Mouse (Mus musculus) G1E (cell line): ENCODE results near the gene Ccdc124. TPM values are rescaled to one million over a fixed set of nuclear protein-coding genes. Genes with fewer than 3 reads are reported as not detected.

Experiments used
- ATAC-seq: 2 replicates; pipeline ENCODE4 v1.8.0; 2016; ENCODE audit warnings: mild to moderate bottlenecking; ENCODE audit not compliant: insufficient number of reproducible peaks, poor library complexity, low FRiP score, severe bottlenecking; ENCODE audit errors: extremely low read depth
- DNase-seq: peaks from one replicate; pipeline ENCODE4 v3.0.0; 2012; ENCODE audit warnings: low spot score
- H3K27me3 ChIP-seq: 2 replicates; pipeline ENCODE4 v1.6.1; 2012; ENCODE audit warnings: mild to moderate bottlenecking, low read length, inconsistent platforms; ENCODE audit not compliant: insufficient read depth
- H3K36me3 ChIP-seq: replicated peaks from 2 replicates; pipeline ENCODE3; 2012; ENCODE audit warnings: mild to moderate bottlenecking, inconsistent platforms
- H3K4me1 ChIP-seq: 2 replicates; pipeline ENCODE4 v1.6.1; 2012; ENCODE audit warnings: low read depth, low read length, inconsistent platforms, mixed read lengths; ENCODE audit not compliant: insufficient read depth
- H3K4me3 ChIP-seq: 2 replicates; pipeline ENCODE4 v1.5.1; 2012; ENCODE audit warnings: low read depth, mild to moderate bottlenecking, inconsistent platforms, low read length, moderate library complexity, mixed read lengths
- H3K9me3 ChIP-seq: replicated peaks from 2 replicates; pipeline ENCODE4 v1.6.1; 2012; ENCODE audit warnings: inconsistent platforms
- CTCF ChIP-seq: IDR thresholded peaks from 2 replicates; pipeline ENCODE4 v1.5.1; 2012; ENCODE audit warnings: low read depth, low read length, inconsistent platforms, mixed read lengths
- GATA1 ChIP-seq: IDR thresholded peaks from 2 replicates; pipeline ENCODE4 v1.6.1; 2012; ENCODE audit warnings: borderline replicate concordance, low read length, inconsistent platforms, mixed read lengths
- GATA2 ChIP-seq: IDR thresholded peaks from 2 replicates; pipeline ENCODE4 v1.6.1; 2012; ENCODE audit warnings: low read depth, low read length, inconsistent platforms, borderline replicate concordance
- POLR2AphosphoS5 ChIP-seq: IDR thresholded peaks from 2 replicates; pipeline ENCODE4 v1.6.1; 2012; ENCODE audit warnings: low read depth, low read length, inconsistent platforms; ENCODE audit not compliant: insufficient replicate concordance
- TAL1 ChIP-seq: conservative IDR thresholded peaks from 2 replicates; pipeline ENCODE4 v1.6.1; 2012; ENCODE audit warnings: low read depth, low read length, inconsistent platforms, mixed read lengths
- polyA plus RNA-seq: library from polyadenylated mRNA; stranded (reverse); fragments of >175 nt; gene quantifications from 2 replicates; pipeline ENCODE4 v1.2.3, GENCODE M21; 2012
- total RNA-seq, 2 experiments: library from RNA; stranded (forward) in 1 of 2; stranded (reverse) in 1 of 2; fragments of 200-1000 nt in 1 of 2; fragments of >200 nt in 1 of 2; fragmentation: Nextera tagmentation in 1 of 2; gene quantifications; 2 replicates each; pipeline ENCODE4 v1.2.3; 2014 to 2017

Ccdc124 gene
- total and polyA plus RNA-seq, 3 experiments, result 16.1 to 171 (median 18.9) TPM

DNA sequence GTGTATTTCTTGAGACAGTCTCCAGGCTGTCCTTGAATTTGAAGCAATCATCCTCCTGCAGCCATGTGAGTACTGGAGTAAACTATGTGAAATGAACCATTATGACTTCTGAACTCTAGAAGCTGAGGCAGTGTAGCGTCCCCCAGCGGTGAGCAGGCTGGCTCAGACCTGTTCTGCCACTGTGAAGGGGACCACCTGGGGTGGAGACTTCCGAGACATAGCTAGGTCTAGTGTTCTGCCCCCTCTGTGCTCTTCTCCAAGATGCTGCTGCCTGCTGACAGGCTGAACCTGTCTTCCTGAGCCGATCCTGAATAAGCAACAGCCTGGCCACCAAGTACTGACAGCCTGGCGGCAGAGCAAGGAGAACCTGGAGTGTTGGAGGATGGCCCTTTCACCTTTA is 28.6 kb downstream of the Ccdc124 start:
- Histone ChIP-seq H3K9me3 (no peaks in the 10 kb centered on the region), H3K27me3 (peaks cover 44% of the 10 kb centered on the region), H3K4me1 (peaks cover 58% of the 10 kb centered on the region), H3K36me3 (no peaks in the 10 kb centered on the region), H3K4me3 (no peak overlapping the region)
- DNase-seq (no peak), ATAC-seq (no peak)
- no peak for TF ChIP-seq CTCF
- TF ChIP-seq TAL1, result no peak
- no peak for TF ChIP-seq GATA2
- no peak for TF ChIP-seq POLR2AphosphoS5
- TF ChIP-seq GATA1, result no peak

DNA sequence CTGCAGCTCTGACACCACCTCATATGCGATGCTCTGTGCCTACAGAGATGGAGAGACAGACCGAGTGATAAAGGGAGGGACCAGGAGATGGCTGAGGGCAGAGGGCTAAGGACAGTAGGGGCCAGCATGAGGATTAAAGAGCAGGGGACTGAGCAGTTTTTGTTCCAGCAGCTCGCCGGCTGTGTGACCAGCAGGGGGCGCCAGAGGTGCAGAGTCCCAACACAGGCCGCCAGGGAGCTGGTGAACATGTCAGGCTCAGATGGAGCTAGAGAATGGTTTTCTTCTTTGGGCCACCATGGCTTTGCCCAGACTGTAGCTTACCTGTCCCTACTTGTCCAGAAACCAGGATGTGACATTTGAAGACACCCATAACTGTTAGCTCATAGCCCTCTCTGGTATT is 29.2 kb downstream of the Ccdc124 start:
- Histone ChIP-seq H3K27me3 (peaks cover 38% of the 10 kb centered on the region), H3K36me3 (no peaks in the 10 kb centered on the region), H3K4me1 (peaks cover 60% of the 10 kb centered on the region), H3K9me3 (no peaks in the 10 kb centered on the region), H3K4me3 (peak overlapping the region; percentile 31; the same call in 1 of the 2 replicates)
- TF ChIP-seq POLR2AphosphoS5, result no peak
- TF ChIP-seq CTCF, result peak; percentile 87
- no peak for ATAC-seq
- peak; percentile 82 for DNase-seq

- peaks cover 60% of the 10 kb centered on the region for H3K4me1 ChIP-seq
These were observed 29.8 kb downstream of the Ccdc124 start for GRCm38 (mm10) chr8:70843941-70844340.

DNA sequence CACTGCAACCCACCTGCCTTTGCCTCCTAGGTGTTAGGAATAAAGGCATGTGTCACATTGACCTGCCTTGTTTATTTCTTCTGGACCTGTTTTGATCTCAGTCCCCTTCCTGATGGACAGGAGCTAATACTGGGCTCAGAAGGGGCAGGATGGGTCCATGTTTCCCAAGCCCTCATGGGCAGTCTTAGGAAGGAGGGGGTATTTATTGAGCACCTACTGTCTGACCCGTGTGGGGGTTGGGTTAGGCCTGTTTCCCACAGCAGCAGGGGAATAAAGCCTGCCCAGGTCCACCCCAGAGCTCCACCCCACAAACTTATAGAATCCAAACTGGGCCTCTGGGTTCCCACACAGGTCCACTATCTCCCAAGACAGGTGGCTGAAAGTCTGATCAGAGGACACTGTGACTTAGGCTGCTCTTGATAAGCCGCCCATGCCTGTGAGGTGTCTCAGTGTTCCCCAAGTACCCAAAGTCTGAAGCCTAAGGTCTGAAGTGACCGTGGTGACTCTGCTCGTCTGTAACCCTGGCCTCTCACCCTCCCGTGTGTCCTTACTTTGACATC is 30.4 kb downstream of the Ccdc124 start:
- Histone ChIP-seq H3K4me3 (no peak overlapping the region), H3K9me3 (no peaks in the 10 kb centered on the region), H3K4me1 (peaks cover 66% of the 10 kb centered on the region), H3K36me3 (no peaks in the 10 kb centered on the region), H3K27me3 (peaks cover 26% of the 10 kb centered on the region)
- DNase-seq, result no peak
- TF ChIP-seq POLR2AphosphoS5 (no peak), TAL1 (peak; percentile 27; the same call in 1 of the 2 replicates)
- ATAC-seq, result no peak

More at GRCm38 (mm10) chr8:70843941-70844340, 29.8 kb downstream of the Ccdc124 start:
- TF ChIP-seq GATA2 (no peak), TAL1 (no peak), POLR2AphosphoS5 (no peak), GATA1 (no peak), CTCF (no peak)
- no peaks in the 10 kb centered on the region for H3K9me3 ChIP-seq
- peak overlapping the region; percentile 31; the same call in 1 of the 2 replicates for H3K4me3 ChIP-seq
- no peak for DNase-seq
- no peak for ATAC-seq
- peaks cover 33% of the 10 kb centered on the region for H3K27me3 ChIP-seq
- no peaks in the 10 kb centered on the region for H3K36me3 ChIP-seq

DNA sequence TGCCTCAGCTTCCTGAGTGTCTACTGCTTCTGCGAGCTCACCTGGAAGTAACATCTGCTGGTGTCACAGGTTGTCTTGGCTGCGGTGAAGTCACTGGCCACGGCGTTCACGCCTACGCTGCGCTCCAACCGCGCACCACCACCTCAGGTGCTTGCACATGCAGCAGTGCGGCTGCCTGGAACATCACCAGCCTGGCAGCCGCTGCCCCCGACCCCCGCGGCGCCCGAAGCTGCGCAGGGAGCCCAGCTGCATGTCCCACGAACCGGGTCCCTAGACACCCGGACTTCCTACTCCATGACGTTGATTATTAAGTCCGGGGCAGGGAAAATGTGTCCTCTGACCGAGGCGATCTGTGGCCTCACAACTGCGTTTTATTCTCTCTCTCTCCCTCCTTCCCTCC is 31.3 kb downstream of the Ccdc124 start:
- H3K36me3 ChIP-seq, result peaks cover 2% of the 10 kb centered on the region
- H3K4me1 ChIP-seq, result peaks cover 67% of the 10 kb centered on the region
- DNase-seq (no peak), ATAC-seq (no peak)
- H3K27me3 ChIP-seq, result peaks cover 18% of the 10 kb centered on the region
- peak overlapping the region; percentile 33; the same call in 1 of the 2 replicates for H3K4me3 ChIP-seq
- TF ChIP-seq GATA2, result no peak
- TF ChIP-seq TAL1, result no peak
- TF ChIP-seq CTCF, result no peak
- no peak for TF ChIP-seq GATA1
- no peak for TF ChIP-seq POLR2AphosphoS5
- no peaks in the 10 kb centered on the region for H3K9me3 ChIP-seq

DNA sequence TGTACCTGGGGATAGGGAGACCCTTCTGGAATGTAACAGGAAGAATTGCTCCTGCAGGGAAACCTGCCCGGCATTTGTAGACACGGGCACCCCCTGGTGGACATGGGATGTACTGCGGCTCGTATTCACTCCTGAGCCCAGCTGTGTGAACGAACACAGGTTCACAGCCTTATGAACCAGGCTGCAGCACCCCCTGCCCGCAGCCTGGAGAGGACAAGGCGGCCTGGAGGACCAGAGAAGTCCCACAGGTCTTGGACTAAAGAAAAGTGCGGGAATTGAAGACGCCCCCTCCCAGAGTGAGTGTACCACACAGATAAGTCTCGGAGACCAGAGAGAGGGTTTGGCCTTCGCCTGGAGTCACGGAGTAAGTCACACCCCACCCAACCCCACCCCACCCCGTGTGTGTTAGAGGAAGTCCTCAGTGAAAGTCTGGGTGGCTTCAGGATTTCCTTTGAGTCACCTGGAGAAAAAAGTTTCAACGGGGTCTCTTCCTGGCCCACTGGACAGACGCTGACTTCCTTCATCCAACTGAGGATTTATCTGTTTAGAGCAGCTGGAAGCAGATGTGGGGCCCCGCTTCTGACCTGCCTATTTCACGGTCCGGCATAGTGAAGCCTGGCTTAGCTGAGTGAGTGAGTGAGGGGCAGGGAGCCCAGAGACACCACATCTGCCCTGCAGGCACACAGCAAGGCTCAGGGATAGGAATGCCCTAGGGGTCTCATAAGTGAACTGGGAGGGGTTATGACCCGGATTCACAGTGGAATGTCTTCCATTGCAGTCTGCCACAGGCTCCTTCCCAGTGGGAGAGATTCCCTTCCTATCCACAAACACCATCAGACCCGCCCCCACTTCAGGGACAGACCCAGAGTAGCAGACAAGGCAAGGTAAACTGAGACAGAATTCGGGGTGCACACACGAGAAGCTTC is 32.3 kb downstream of the Ccdc124 start:
- peaks cover 9% of the 10 kb centered on the region for H3K27me3 ChIP-seq
- peaks cover 70% of the 10 kb centered on the region for H3K4me1 ChIP-seq
- TF ChIP-seq CTCF (peak; percentile 95), GATA1 (no peak), TAL1 (no peak)
- ATAC-seq, result no peak
- H3K4me3 ChIP-seq, result peak overlapping the region; percentile 30; the same call in 1 of the 2 replicates
- no peaks in the 10 kb centered on the region for H3K9me3 ChIP-seq
- peaks cover 13% of the 10 kb centered on the region for H3K36me3 ChIP-seq
- peak; percentile 69 for DNase-seq

DNA sequence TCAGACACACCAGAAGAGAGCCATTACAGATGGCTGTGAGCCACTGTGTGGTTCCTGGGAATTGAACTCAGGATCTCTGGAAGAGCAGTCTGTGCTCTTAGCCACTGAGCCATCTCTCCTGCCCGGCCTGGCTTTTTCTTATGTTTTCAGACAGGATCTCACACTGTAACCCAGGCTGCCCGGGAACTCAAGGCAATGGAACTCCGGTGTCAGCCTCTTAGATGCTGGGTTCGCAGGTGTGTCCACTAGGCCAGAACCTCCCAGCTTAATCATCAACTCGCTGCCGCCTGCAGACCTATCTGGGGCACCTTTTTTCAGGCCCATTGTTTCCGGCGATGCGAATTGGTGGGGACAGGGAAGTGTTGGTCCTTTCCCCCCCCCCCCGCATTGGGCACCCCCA is 33.1 kb downstream of the Ccdc124 start:
- ATAC-seq (no peak), DNase-seq (no peak)
- peak overlapping the region; percentile 30; the same call in 1 of the 2 replicates for H3K4me3 ChIP-seq

More for the DNA sequence above, 33.1 kb downstream of the Ccdc124 start:
- H3K36me3 ChIP-seq, result peaks cover 21% of the 10 kb centered on the region
- peaks cover 76% of the 10 kb centered on the region for H3K4me1 ChIP-seq
- H3K27me3 ChIP-seq, result peaks cover 4% of the 10 kb centered on the region; the same call in 1 of the 2 replicates
- no peaks in the 10 kb centered on the region for H3K9me3 ChIP-seq
- TF ChIP-seq CTCF (no peak), GATA1 (no peak), TAL1 (no peak), GATA2 (no peak), POLR2AphosphoS5 (no peak)
